Mouse (Mus musculus) lung, embryonic 15.5 days (tissue): ENCODE results near the gene AC170998.1. TPM values are rescaled to one million over a fixed set of nuclear protein-coding genes. Genes with fewer than 3 reads are reported as not detected.
"Not testable (repeated sequence)": the region's sequence is repeated elsewhere in the genome, so short reads cannot be mapped to it uniquely, and the experiment has no call there.

Source experiments
- ATAC-seq: fragments of 200-750 bp; cut with Nextera tagmentation; 2 replicates; pipeline ENCODE4 v1.8.0; 2017; ENCODE audit warnings: moderate number of reproducible peaks, borderline replicate concordance; ENCODE audit not compliant: low FRiP score, low TSS enrichment; ENCODE audit errors: extremely low read depth
- H3K27ac ChIP-seq: fragments of 300-500 bp; sonication (generic); 2 replicates; pipeline ENCODE4 v1.5.1; 2015; ENCODE audit warnings: moderate library complexity, mild to moderate bottlenecking, inconsistent platforms
- H3K27me3 ChIP-seq: fragments of 300-500 bp; sonication (generic); 2 replicates; pipeline ENCODE4 v1.6.1; 2015; ENCODE audit warnings: inconsistent platforms
- H3K36me3 ChIP-seq: fragments of 300-500 bp; sonication (generic); 2 replicates; pipeline ENCODE4 v1.6.1; 2015; ENCODE audit warnings: inconsistent platforms
- H3K4me1 ChIP-seq: fragments of 300-500 bp; sonication (generic); 2 replicates; pipeline ENCODE4 v1.6.1; 2015; ENCODE audit warnings: inconsistent platforms
- H3K4me2 ChIP-seq: fragments of 300-500 bp; sonication (generic); 2 replicates; pipeline ENCODE4 v1.6.1; 2015; ENCODE audit warnings: inconsistent platforms, mild to moderate bottlenecking, moderate library complexity
- H3K4me3 ChIP-seq: fragments of 300-500 bp; sonication (generic); 2 replicates; pipeline ENCODE4 v1.5.1; 2015; ENCODE audit warnings: mild to moderate bottlenecking, inconsistent platforms
- H3K9ac ChIP-seq: fragments of 300-500 bp; sonication (generic); 2 replicates; pipeline ENCODE4 v1.6.1; 2015; ENCODE audit warnings: inconsistent platforms
- H3K9me3 ChIP-seq: fragments of 300-500 bp; sonication (generic); 2 replicates; pipeline ENCODE4 v1.6.1; 2016; ENCODE audit warnings: inconsistent platforms
- WGBS: fragments of 180-500 bp; shearing (Covaris S2); methylation state at CpG from one replicate; pipeline ENCODE4 v1.1.7; 2015; 5-methylcytosine and 5-hydroxymethylcytosine counted together
- polyA plus RNA-seq: library from polyadenylated mRNA; unstranded; fragments of >200 nt; fragmentation: Nextera tagmentation; extraction: Ambion mirVana; gene quantifications from 2 replicates; pipeline ENCODE4 v1.2.1, GENCODE M21; 2015

Gene AC170998.1
- polyA plus RNA-seq, 1 experiment from 2014 or later = 3.0 TPM

GRCm38 (mm10) chr17:28707136-28707627 lies 18.7 kb upstream of the AC170998.1 start:
- peaks cover 23% of the 10 kb centered on the region for H3K4me1 ChIP-seq
- H3K9ac ChIP-seq = no peak overlapping the region
- no peak overlapping the region for H3K4me3 ChIP-seq
- 88% methylated on average over 3 of the region's 3 CpGs for WGBS
- H3K4me2 ChIP-seq = no peak overlapping the region
- H3K36me3 ChIP-seq = no peaks in the 10 kb centered on the region
- no peaks in the 10 kb centered on the region for H3K27me3 ChIP-seq
- no peak overlapping the region for H3K27ac ChIP-seq
- no peaks in the 10 kb centered on the region for H3K9me3 ChIP-seq
- ATAC-seq = no peak

- H3K4me1 ChIP-seq = peaks cover 27% of the 10 kb centered on the region
- no peak overlapping the region for H3K4me3 ChIP-seq
- H3K36me3 ChIP-seq = no peaks in the 10 kb centered on the region
- no peaks in the 10 kb centered on the region for H3K9me3 ChIP-seq
- H3K4me2 ChIP-seq = no peak overlapping the region
- ATAC-seq = no peak
- no peaks in the 10 kb centered on the region for H3K27me3 ChIP-seq
- H3K9ac ChIP-seq = no peak overlapping the region
- no peak overlapping the region for H3K27ac ChIP-seq
- WGBS = 71% methylated on average over 2 of the region's 2 CpGs
Measured at GRCm38 (mm10) chr17:28707816-28708215, 18.1 kb upstream of the AC170998.1 start.

DNA sequence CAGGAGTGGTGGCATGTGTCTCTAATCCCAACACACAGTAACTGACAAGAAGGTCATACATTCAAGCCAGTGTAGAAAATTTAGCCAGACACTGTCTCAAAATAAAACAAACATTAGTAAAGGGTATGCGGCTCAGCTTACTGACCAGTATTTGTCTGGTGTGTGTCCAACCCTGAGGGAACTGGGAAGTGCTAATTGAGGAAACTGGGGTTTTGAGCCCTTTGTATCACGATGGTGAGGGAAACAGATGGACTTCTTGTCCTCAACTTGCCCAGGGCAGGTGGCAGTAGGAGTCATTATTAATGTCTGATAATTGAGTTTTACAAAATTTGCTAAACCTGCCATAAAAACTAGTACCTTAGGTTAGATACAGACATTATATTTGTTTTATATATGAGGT lies 16.9 kb upstream of the AC170998.1 start:
- Histone ChIP-seq H3K27ac (no peak overlapping the region), H3K9ac (no peak overlapping the region), H3K4me3 (no peak overlapping the region), H3K4me1 (peaks cover 27% of the 10 kb centered on the region), H3K9me3 (no peaks in the 10 kb centered on the region), H3K27me3 (no peaks in the 10 kb centered on the region), H3K4me2 (no peak overlapping the region), H3K36me3 (peaks cover 5% of the 10 kb centered on the region)
- ATAC-seq = no peak
- WGBS = 16% methylated on average over 2 of the region's 2 CpGs

- no peaks in the 10 kb centered on the region for H3K27me3 ChIP-seq
- H3K4me3 ChIP-seq = no peak overlapping the region
- no peak overlapping the region for H3K9ac ChIP-seq
- H3K27ac ChIP-seq = no peak overlapping the region
- peaks cover 13% of the 10 kb centered on the region for H3K36me3 ChIP-seq
- 0 out of 2 replicates have a peak, but pooled peaks have one; percentile 27 for ATAC-seq
- H3K4me1 ChIP-seq = peaks cover 27% of the 10 kb centered on the region
- H3K9me3 ChIP-seq = no peaks in the 10 kb centered on the region
- WGBS = 81% methylated on average over 8 of the region's 8 CpGs
- no peak overlapping the region for H3K4me2 ChIP-seq
Measured at GRCm38 (mm10) chr17:28709552-28710290, 16.2 kb upstream of the AC170998.1 start.

GRCm38 (mm10) chr17:28710291-28710688 lies 15.6 kb upstream of the AC170998.1 start:
- Histone ChIP-seq H3K4me3 (no peak overlapping the region), H3K27ac (no peak overlapping the region), H3K9me3 (no peaks in the 10 kb centered on the region), H3K27me3 (no peaks in the 10 kb centered on the region), H3K36me3 (peaks cover 18% of the 10 kb centered on the region), H3K4me2 (no peak overlapping the region), H3K4me1 (peaks cover 26% of the 10 kb centered on the region), H3K9ac (no peak overlapping the region)
- no peak for ATAC-seq
- 82% methylated on average over 8 of the region's 8 CpGs for WGBS

DNA sequence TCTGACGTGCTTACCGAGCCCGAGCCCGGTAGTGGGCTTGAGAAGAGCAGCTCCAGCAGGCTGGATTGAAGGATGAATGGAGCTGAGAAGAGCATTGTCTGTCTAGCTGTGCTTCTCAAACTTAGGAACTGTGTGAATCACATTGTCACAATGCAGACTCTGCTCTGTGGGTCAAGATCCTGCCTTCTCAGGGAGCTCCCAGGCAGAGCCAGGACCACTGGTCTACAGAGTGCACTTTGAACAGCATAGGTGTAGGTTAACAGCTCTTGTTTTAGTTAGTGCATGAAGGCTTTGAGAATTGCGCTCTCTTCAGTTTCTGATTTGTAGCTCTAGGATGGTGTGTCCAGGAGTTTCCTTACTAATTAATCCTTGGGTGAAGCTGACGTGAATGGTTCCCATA lies 14.6 kb upstream of the AC170998.1 start:
- Histone ChIP-seq H3K9me3 (no peaks in the 10 kb centered on the region), H3K27ac (no peak overlapping the region)
- no peak for ATAC-seq

GRCm38 (mm10) chr17:28712305-28712704 lies 13.6 kb upstream of the AC170998.1 start:
- Histone ChIP-seq H3K9ac (no peak overlapping the region), H3K27ac (no peak overlapping the region)

More for the DNA sequence above, 14.6 kb upstream of the AC170998.1 start:
- Histone ChIP-seq H3K27me3 (no peaks in the 10 kb centered on the region), H3K9ac (no peak overlapping the region), H3K36me3 (peaks cover 27% of the 10 kb centered on the region), H3K4me3 (no peak overlapping the region), H3K4me1 (peaks cover 29% of the 10 kb centered on the region), H3K4me2 (no peak overlapping the region)
- WGBS = 88% methylated on average over 6 of the region's 6 CpGs

GRCm38 (mm10) chr17:28714006-28714405 lies 11.9 kb upstream of the AC170998.1 start:
- Histone ChIP-seq H3K36me3 (peaks cover 38% of the 10 kb centered on the region), H3K27me3 (no peaks in the 10 kb centered on the region), H3K4me3 (no peak overlapping the region), H3K4me2 (no peak overlapping the region), H3K9ac (no peak overlapping the region), H3K27ac (no peak overlapping the region), H3K9me3 (no peaks in the 10 kb centered on the region), H3K4me1 (peaks cover 23% of the 10 kb centered on the region)
- 87% methylated on average over 3 of the region's 3 CpGs for WGBS
- no peak for ATAC-seq

More at GRCm38 (mm10) chr17:28712305-28712704, 13.6 kb upstream of the AC170998.1 start:
- Histone ChIP-seq H3K4me3 (no peak overlapping the region), H3K9me3 (no peaks in the 10 kb centered on the region), H3K27me3 (no peaks in the 10 kb centered on the region), H3K36me3 (peaks cover 31% of the 10 kb centered on the region), H3K4me1 (peaks cover 26% of the 10 kb centered on the region), H3K4me2 (no peak overlapping the region)
- no peak for ATAC-seq
- 41% methylated on average over 6 of the region's 6 CpGs for WGBS

GRCm38 (mm10) chr17:28715832-28716548 lies 9.9 kb upstream of the AC170998.1 start:
- H3K36me3 ChIP-seq = peaks cover 45% of the 10 kb centered on the region
- ATAC-seq = no peak
- no peak overlapping the region for H3K9ac ChIP-seq
- no peak overlapping the region for H3K27ac ChIP-seq
- 41% methylated on average over 7 of the region's 7 CpGs for WGBS
- H3K4me2 ChIP-seq = no peak overlapping the region
- peaks cover 30% of the 10 kb centered on the region for H3K4me1 ChIP-seq
- no peaks in the 10 kb centered on the region for H3K9me3 ChIP-seq
- H3K4me3 ChIP-seq = no peak overlapping the region
- H3K27me3 ChIP-seq = no peaks in the 10 kb centered on the region

GRCm38 (mm10) chr17:28717535-28717934 lies 8.3 kb upstream of the AC170998.1 start:
- Histone ChIP-seq H3K4me2 (no peak overlapping the region), H3K27ac (0 out of 2 replicates have a peak overlapping the region, but pooled peaks have one; percentile 42), H3K4me3 (no peak overlapping the region), H3K36me3 (peaks cover 51% of the 10 kb centered on the region), H3K4me1 (peaks cover 23% of the 10 kb centered on the region; the same call in 1 of the 2 replicates), H3K9me3 (no peaks in the 10 kb centered on the region), H3K9ac (no peak overlapping the region), H3K27me3 (no peaks in the 10 kb centered on the region)
- WGBS = 67% methylated on average over 3 of the region's 3 CpGs
- ATAC-seq = no peak

- not testable (repeated sequence) for H3K4me3 ChIP-seq, H3K9ac ChIP-seq, H3K27ac ChIP-seq, H3K9me3 ChIP-seq, H3K27me3 ChIP-seq, ATAC-seq, H3K4me1 ChIP-seq, H3K4me2 ChIP-seq
- peaks cover 77% of the 10 kb centered on the region for H3K36me3 ChIP-seq
- WGBS = 90% methylated on average over 11 of the region's 11 CpGs
Measured at GRCm38 (mm10) chr17:28727511-28727910, 1.6 kb downstream of the AC170998.1 start.
